ENCODE assay signal across 32 mouse cellular contexts in genomic region chr5:57866097-57866496, GRCm38 (mm10).
A peak's percentile ranks its signal among the peaks of the same experiment; 100 is the strongest.
DNase-seq lines count a peak whose midpoint lies in the region; ATAC-seq lines count a peak whose summit lies in the region.
"Had no signal": no experiment of that assay in that cellular context is flagged by ENCODE, and none has a peak within 500 bp of the region (broad histone marks: within the 10 kb centered on the region; RNA-seq: fewer than 3 reads in every experiment).

No protein-coding gene starts in this region.

- no peak overlapping the region for H3K4me2 ChIP-seq in liver, embryonic 11.5 days
- H3K4me2 ChIP-seq: heart, embryonic 11.5 days; hindbrain, embryonic 12.5 days; intestine, embryonic 15.5 days; midbrain, embryonic 15.5 days; neural tube, embryonic 15.5 days had no signal

- 52% methylated on average over 1 of the region's 1 CpGs for WGBS in liver, embryonic 11.5 days

- H3K27ac ChIP-seq in liver, embryonic 11.5 days (ENCODE audit: low read depth, low read length), result no peak overlapping the region
- H3K27ac ChIP-seq: hindbrain, embryonic 12.5 days; hindbrain, postnatal 0 days; intestine, embryonic 15.5 days; macrophage; midbrain, embryonic 10.5 days; midbrain, embryonic 15.5 days; neural tube, embryonic 15.5 days; stomach, postnatal 0 days had no signal

- no peaks in the 10 kb centered on the region for H3K36me3 ChIP-seq in liver, embryonic 11.5 days (ENCODE audit: control insufficient read depth, insufficient read depth, low read length)
- H3K36me3 ChIP-seq: hindbrain, embryonic 12.5 days; intestine, embryonic 15.5 days; midbrain, embryonic 10.5 days; midbrain, embryonic 15.5 days; neural tube, embryonic 15.5 days had no signal

- no peak for DNase-seq in liver, embryonic 11.5 days (ENCODE audit: low spot score)
- no peak for DNase-seq in liver
- no peak for DNase-seq in layer of hippocampus, adult 11-12 months (ENCODE audit: low spot score)
- DNase-seq in gastrocnemius, adult 8-10 months (ENCODE audit: low spot score in 2 of 2), result no peak
- DNase-seq in lung, postnatal 36 days, result no peak
- DNase-seq: adrenal gland, adult 8-10 months; cerebellum, adult 18-20 months; cerebellum, postnatal 10 days; gastrocnemius, postnatal 25 days; heart, adult 18-20 months; heart, postnatal 36 days; kidney, adult 2 months; kidney, postnatal 4 days; layer of hippocampus, postnatal 36 days; left cerebral cortex, postnatal 4 days; lung, adult 18-20 months; right cerebral cortex, postnatal 4 days; thymus, adult 18-20 months; thymus, postnatal 25 days had no signal

- no peak overlapping the region for H3K9ac ChIP-seq in liver, embryonic 11.5 days (ENCODE audit: low read depth, low read length)
- H3K9ac ChIP-seq: hindbrain, embryonic 12.5 days; intestine, embryonic 15.5 days; midbrain, embryonic 15.5 days; neural tube, embryonic 15.5 days had no signal

- H3K27me3 ChIP-seq in liver, embryonic 11.5 days (replicated peaks; ENCODE audit: control insufficient read depth, insufficient read depth, low read length), result no peaks in the 10 kb centered on the region
- H3K27me3 ChIP-seq: hindbrain, embryonic 12.5 days; intestine, embryonic 15.5 days; midbrain, embryonic 15.5 days; neural tube, embryonic 15.5 days had no signal

- H3K4me1 ChIP-seq in liver, embryonic 11.5 days (replicated peaks; ENCODE audit: control insufficient read depth, insufficient read depth, low read length), result no peaks in the 10 kb centered on the region
- H3K4me1 ChIP-seq: intestine, embryonic 15.5 days had no signal

- 0 out of 2 replicates have a peak, but pooled peaks have one; percentile 34 for ATAC-seq in liver, embryonic 11.5 days (replicated peaks; ENCODE audit: low FRiP score)
- ATAC-seq in common myeloid progenitor, adult 5-6 weeks (replicated peaks; ENCODE audit: low read depth, poor library complexity, severe bottlenecking), result 0 out of 2 replicates have a peak, but pooled peaks have one; percentile 45
- peak; percentile 66 for ATAC-seq in megakaryocyte progenitor cell, adult 5-6 weeks (replicated peaks; ENCODE audit: poor library complexity)
- ATAC-seq: hindbrain, postnatal 0 days; intestine, embryonic 15.5 days; lung, postnatal 0 days; midbrain, embryonic 15.5 days had no signal

- H3K4me3 ChIP-seq in liver, embryonic 11.5 days (ENCODE audit: low read depth, low read length), result no peak overlapping the region
- H3K4me3 ChIP-seq: erythroblast, embryonic 14.5 days; hindbrain, embryonic 12.5 days; intestine, embryonic 15.5 days; midbrain, embryonic 10.5 days; midbrain, embryonic 15.5 days; neural tube, embryonic 15.5 days had no signal

- H3K9me3 ChIP-seq in liver, embryonic 11.5 days (ENCODE audit: control insufficient read depth, low read length), result no peaks in the 10 kb centered on the region
- H3K9me3 ChIP-seq: hindbrain, embryonic 12.5 days; intestine, embryonic 15.5 days; midbrain, embryonic 10.5 days; midbrain, embryonic 15.5 days; neural tube, embryonic 15.5 days had no signal
